Mouse (Mus musculus): Measurements from ENCODE around the gene Gm10799.

The Gm10799 gene

DNA sequence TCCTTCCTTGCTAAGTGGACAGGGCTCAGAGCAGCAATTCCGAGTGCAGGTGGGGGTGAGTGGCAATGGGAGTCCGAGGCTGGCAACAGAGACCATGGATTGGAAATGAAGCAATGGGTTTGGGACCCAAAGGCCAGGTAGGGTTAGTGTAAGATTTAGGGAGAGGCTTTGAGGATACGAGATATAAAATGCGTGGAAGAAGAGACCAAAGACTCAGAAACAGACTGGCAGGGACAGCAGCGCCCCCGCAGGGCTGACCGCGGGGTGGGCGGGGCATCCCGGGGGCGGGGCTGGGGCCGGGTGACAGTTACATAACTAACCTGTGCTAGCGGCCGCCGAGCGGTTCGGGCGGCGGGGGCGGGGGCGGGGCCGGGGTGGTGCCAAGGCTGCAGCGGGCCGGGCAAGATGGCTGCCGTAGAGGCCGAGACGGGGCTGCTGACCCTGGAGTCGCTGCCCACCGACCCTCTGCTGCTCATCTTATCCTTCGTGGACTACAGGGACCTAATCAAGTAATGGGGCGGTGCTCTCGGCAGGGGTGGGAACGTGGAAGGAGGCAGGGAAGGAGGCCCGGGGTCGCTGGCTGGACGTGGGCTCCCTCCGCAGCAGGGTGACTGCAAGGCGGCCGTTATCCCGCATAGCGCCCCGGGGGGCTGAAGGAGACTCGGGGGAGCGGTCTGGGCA is 40.8 kb downstream of the Gm10799 start, which contains the start of gene Fbxo3:
Gene Fbxo3 (plus strand): TSS at position 264 of the 681 bp plus-strand sequence.
- peak; percentile 92 to 98 for DNase-seq (ENCODE audit: inconsistent age in 2 of 2, low spot score in 1 of 2)

DNA sequence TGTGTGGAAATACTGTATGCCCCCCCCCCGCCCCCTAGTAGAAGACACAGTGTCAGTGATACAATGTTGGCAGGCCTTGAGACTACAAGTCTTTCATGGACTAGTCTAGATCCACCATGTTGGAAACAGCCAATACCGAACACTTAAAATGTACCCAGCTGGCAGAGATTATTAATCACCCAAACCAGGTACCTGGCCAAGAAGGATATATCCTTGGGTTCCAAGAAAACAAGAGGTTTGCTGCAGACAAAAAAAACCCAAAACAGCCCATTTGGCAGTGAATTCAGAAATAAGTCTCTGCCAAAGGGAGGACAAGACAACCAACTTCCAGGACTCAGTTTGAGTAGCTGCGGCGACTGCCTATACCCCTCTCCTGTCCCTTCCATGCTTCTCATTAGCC is 43.7 kb downstream of the Gm10799 start:
- DNase-seq (ENCODE audit: inconsistent age in 2 of 2, low spot score in 1 of 2) = no peak

DNA sequence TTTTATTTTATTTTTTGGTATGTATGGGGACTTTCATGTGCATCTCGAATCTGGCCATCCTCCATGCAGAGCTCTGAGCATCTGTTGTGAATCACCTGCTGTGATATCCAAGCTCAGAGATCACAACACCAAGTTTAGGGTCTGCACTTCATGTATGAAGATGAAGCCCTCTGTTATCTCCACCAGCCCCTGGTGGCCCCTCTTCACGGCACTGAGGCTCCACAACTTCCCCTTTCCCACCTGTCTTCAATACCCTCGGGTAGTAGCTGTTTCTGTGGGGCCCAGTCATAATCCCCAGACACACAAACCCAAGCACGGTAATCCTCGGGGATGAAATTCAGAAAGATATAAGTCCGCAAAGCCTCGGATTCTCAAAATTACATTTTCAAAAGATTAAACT is 45.3 kb downstream of the Gm10799 start:
- no peak for DNase-seq (ENCODE audit: inconsistent age in 2 of 2, low spot score in 1 of 2)
